Mouse (Mus musculus): Measurements from ENCODE around the gene Ttc39a. TPM values are rescaled to one million over a fixed set of nuclear protein-coding genes. Genes with fewer than 3 reads are reported as not detected.

The Ttc39a gene
- total RNA-seq, 1 experiment: 1.9 TPM

- Histone ChIP-seq H3K36me3 (ENCODE audit: control insufficient read depth, insufficient read depth, low read length, poor library complexity, severe bottlenecking) (no peaks in the 10 kb centered on the region), H3K4me3 (ENCODE audit: insufficient read depth in 1 of 2, low read depth in 1 of 2, low read length in 2 of 2, poor library complexity in 1 of 2, severe bottlenecking in 1 of 2) (no peak overlapping the region), H3K9me3 (ENCODE audit: control insufficient read depth, insufficient read depth, low read depth, low read length) (no peaks in the 10 kb centered on the region), H3K27ac (ENCODE audit: insufficient read depth, low read depth, low read length, poor library complexity, severe bottlenecking) (no peak overlapping the region), H3K4me1 (ENCODE audit: control insufficient read depth in 2 of 2, insufficient read depth in 2 of 2, low read length in 2 of 2, poor library complexity in 1 of 2) (no peaks in the 10 kb centered on the region), H3K9ac (ENCODE audit: insufficient read depth, low read depth, low read length, poor library complexity, severe bottlenecking) (no peak overlapping the region)
- in situ Hi-C loops (cut with MboI; ENCODE audit: low sequenced_read_pairs in 2 of 2, unreplicated experiment in 2 of 2): no loop called here
- DNase-seq (ENCODE audit: low read depth, low spot score): peak; percentile 66
- TF ChIP-seq ZNF384 (IDR thresholded peaks at IDR 0.05; ENCODE audit: low read depth, low read length) (no peak), MAFK (IDR thresholded peaks at IDR 0.05; ENCODE audit: insufficient read depth, low read depth, low read length) (no peak), ZC3H11A (IDR thresholded peaks at IDR 0.05; ENCODE audit: borderline replicate concordance, low read depth, low read length) (no peak), CHD2 (IDR thresholded peaks at IDR 0.05; ENCODE audit: low read depth, low read length) (no peak), HCFC1 (IDR thresholded peaks at IDR 0.05; ENCODE audit: borderline replicate concordance, insufficient read depth, low read length) (no peak)
These were observed 31.8 kb downstream of the Ttc39a start for GRCm38 (mm10) chr4:109437913-109438878.

GRCm38 (mm10) chr4:109439101-109439500 is 32.7 kb downstream of the Ttc39a start:
- in situ Hi-C loops (cut with MboI; ENCODE audit: low sequenced_read_pairs in 2 of 2, unreplicated experiment in 2 of 2): no loop called here
- H3K9ac ChIP-seq (ENCODE audit: insufficient read depth, low read depth, low read length, poor library complexity, severe bottlenecking): no peak overlapping the region
- H3K27ac ChIP-seq (ENCODE audit: insufficient read depth, low read depth, low read length, poor library complexity, severe bottlenecking): no peak overlapping the region
- H3K36me3 ChIP-seq (ENCODE audit: control insufficient read depth, insufficient read depth, low read length, poor library complexity, severe bottlenecking): no peaks in the 10 kb centered on the region
- no peak overlapping the region for H3K4me3 ChIP-seq (ENCODE audit: insufficient read depth in 1 of 2, low read depth in 1 of 2, low read length in 2 of 2, poor library complexity in 1 of 2, severe bottlenecking in 1 of 2)
- no peak for TF ChIP-seq MAFK (IDR thresholded peaks at IDR 0.05; ENCODE audit: insufficient read depth, low read depth, low read length)
- TF ChIP-seq ZNF384 (IDR thresholded peaks at IDR 0.05; ENCODE audit: low read depth, low read length): no peak
- TF ChIP-seq ZC3H11A (IDR thresholded peaks at IDR 0.05; ENCODE audit: borderline replicate concordance, low read depth, low read length): no peak
- no peaks in the 10 kb centered on the region for H3K9me3 ChIP-seq (ENCODE audit: control insufficient read depth, insufficient read depth, low read depth, low read length)
- H3K4me1 ChIP-seq (ENCODE audit: control insufficient read depth in 2 of 2, insufficient read depth in 2 of 2, low read length in 2 of 2, poor library complexity in 1 of 2): no peaks in the 10 kb centered on the region
- no peak for DNase-seq (ENCODE audit: low read depth, low spot score)

- in situ Hi-C loops (cut with MboI; ENCODE audit: low sequenced_read_pairs in 2 of 2, unreplicated experiment in 2 of 2): no loop called here
- no peak overlapping the region for H3K4me3 ChIP-seq (ENCODE audit: insufficient read depth in 1 of 2, low read depth in 1 of 2, low read length in 2 of 2, poor library complexity in 1 of 2, severe bottlenecking in 1 of 2)
- H3K9ac ChIP-seq (ENCODE audit: insufficient read depth, low read depth, low read length, poor library complexity, severe bottlenecking): no peak overlapping the region
- no peak overlapping the region for H3K27ac ChIP-seq (ENCODE audit: insufficient read depth, low read depth, low read length, poor library complexity, severe bottlenecking)
- H3K4me1 ChIP-seq (ENCODE audit: control insufficient read depth in 2 of 2, insufficient read depth in 2 of 2, low read length in 2 of 2, poor library complexity in 1 of 2): no peaks in the 10 kb centered on the region
- H3K9me3 ChIP-seq (ENCODE audit: control insufficient read depth, insufficient read depth, low read depth, low read length): no peaks in the 10 kb centered on the region
- no peak for TF ChIP-seq HCFC1 (IDR thresholded peaks at IDR 0.05; ENCODE audit: borderline replicate concordance, insufficient read depth, low read length)
- no peak for TF ChIP-seq MAFK (IDR thresholded peaks at IDR 0.05; ENCODE audit: insufficient read depth, low read depth, low read length)
- TF ChIP-seq CHD2 (IDR thresholded peaks at IDR 0.05; ENCODE audit: low read depth, low read length): no peak
- TF ChIP-seq ZNF384 (IDR thresholded peaks at IDR 0.05; ENCODE audit: low read depth, low read length): no peak
- no peak for TF ChIP-seq ZC3H11A (IDR thresholded peaks at IDR 0.05; ENCODE audit: borderline replicate concordance, low read depth, low read length)
- no peaks in the 10 kb centered on the region for H3K36me3 ChIP-seq (ENCODE audit: control insufficient read depth, insufficient read depth, low read length, poor library complexity, severe bottlenecking)
- no peak for DNase-seq (ENCODE audit: low read depth, low spot score)
These were observed 33.4 kb downstream of the Ttc39a start for GRCm38 (mm10) chr4:109439825-109440248.

- no peak for DNase-seq (ENCODE audit: low read depth, low spot score)
- H3K27ac ChIP-seq (ENCODE audit: insufficient read depth, low read depth, low read length, poor library complexity, severe bottlenecking): no peak overlapping the region
- TF ChIP-seq ZNF384 (IDR thresholded peaks at IDR 0.05; ENCODE audit: low read depth, low read length) (no peak), HCFC1 (IDR thresholded peaks at IDR 0.05; ENCODE audit: borderline replicate concordance, insufficient read depth, low read length) (no peak), ZC3H11A (IDR thresholded peaks at IDR 0.05; ENCODE audit: borderline replicate concordance, low read depth, low read length) (no peak), MAFK (IDR thresholded peaks at IDR 0.05; ENCODE audit: insufficient read depth, low read depth, low read length) (no peak), CHD2 (IDR thresholded peaks at IDR 0.05; ENCODE audit: low read depth, low read length) (no peak)
These were observed 34.0 kb downstream of the Ttc39a start for GRCm38 (mm10) chr4:109440381-109440780.

More at GRCm38 (mm10) chr4:109440381-109440780, 34.0 kb downstream of the Ttc39a start:
- in situ Hi-C loops (cut with MboI; ENCODE audit: low sequenced_read_pairs in 2 of 2, unreplicated experiment in 2 of 2): no loop called here
- Histone ChIP-seq H3K9me3 (ENCODE audit: control insufficient read depth, insufficient read depth, low read depth, low read length) (no peaks in the 10 kb centered on the region), H3K36me3 (ENCODE audit: control insufficient read depth, insufficient read depth, low read length, poor library complexity, severe bottlenecking) (no peaks in the 10 kb centered on the region), H3K4me3 (ENCODE audit: insufficient read depth in 1 of 2, low read depth in 1 of 2, low read length in 2 of 2, poor library complexity in 1 of 2, severe bottlenecking in 1 of 2) (no peak overlapping the region), H3K4me1 (ENCODE audit: control insufficient read depth in 2 of 2, insufficient read depth in 2 of 2, low read length in 2 of 2, poor library complexity in 1 of 2) (no peaks in the 10 kb centered on the region), H3K9ac (ENCODE audit: insufficient read depth, low read depth, low read length, poor library complexity, severe bottlenecking) (no peak overlapping the region)

Measured in ES-E14 (cell line).